Mouse (Mus musculus): ENCODE measurements around the gene Gm4131.

The Gm4131 gene

DNA sequence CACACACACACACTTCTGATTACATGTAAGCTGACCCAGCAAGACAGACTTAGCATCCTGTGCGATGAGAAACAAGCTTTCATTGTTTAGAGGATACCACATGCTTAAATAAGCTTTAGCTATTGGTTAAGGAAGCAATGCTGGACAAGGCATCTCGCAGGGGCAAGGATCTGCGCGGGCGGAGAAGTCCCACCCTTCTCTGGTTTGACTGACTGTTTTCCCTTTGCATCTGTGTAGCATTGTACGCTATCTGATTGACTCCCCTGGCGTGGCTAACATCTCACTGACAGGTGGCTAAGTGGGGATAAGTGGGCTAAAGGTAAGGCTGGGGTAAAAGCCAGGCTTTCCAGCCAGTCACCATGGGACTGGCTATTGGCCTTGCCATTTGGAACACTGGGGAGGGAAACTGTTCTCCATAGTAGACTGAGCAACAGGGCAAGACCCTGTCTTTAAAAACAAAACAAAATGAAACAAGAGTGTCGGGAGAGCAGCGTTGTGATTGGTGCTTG lies 110.4 kb downstream of the Gm4131 start, which contains the start of gene Gucy1b2:
Gucy1b2 (minus strand) TSS at position 51 of the 509 bp plus-strand sequence.
- DNase-seq, result no peak

DNA sequence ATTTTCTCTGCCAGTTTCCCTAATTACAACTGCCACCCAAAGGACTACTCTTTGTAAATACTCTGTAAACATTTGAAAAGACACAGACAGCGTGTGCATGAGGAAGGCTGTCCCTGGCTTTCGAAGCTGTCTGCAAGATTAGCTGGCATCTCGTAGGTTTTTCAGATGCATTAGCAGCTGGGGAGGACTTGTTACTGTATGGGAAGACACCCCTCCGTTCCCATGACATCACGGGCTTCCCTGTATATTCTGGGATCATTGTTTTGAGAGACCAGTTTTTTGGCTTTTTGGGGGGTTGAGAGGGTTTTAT lies 111.2 kb downstream of the Gm4131 start:
- no peak for DNase-seq

DNA sequence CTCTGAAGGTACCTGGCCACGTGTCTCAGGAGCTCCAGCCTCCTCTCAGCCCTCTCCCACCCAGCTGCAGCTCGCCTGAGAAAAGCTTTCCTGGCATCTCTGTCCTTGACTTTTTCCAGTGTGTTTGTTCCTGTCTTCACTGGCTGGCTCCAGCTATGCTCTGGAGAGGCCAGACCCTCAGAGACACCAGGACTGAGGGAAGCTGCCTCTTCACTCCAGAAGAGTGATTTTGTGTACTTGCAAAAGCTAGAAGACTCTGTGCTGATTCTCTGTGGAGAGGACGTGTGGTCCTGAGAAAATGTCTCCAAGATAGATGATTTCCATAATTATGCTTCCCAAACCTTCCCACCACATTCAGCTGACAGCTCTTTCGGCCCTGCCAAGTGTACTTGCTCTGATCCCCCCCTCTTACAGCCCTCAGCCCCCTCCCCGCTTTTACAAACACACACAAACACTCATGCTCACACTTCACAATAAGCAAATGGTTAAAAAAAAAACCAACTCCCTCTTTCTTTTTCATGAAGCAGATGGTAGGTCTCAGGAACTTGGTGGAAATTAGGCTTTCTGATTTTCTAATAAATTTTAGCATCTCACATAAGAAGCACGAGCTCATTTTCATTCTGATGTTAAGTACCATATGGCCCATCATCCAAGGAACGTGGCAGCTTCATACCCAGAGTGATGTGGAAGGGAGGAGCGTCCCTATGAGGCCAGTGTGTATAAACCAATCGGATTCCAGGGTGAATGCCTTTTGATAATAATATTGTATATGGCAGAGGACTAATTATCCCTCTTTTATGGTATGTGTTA lies 111.8 kb downstream of the Gm4131 start:
- no peak for DNase-seq

DNA sequence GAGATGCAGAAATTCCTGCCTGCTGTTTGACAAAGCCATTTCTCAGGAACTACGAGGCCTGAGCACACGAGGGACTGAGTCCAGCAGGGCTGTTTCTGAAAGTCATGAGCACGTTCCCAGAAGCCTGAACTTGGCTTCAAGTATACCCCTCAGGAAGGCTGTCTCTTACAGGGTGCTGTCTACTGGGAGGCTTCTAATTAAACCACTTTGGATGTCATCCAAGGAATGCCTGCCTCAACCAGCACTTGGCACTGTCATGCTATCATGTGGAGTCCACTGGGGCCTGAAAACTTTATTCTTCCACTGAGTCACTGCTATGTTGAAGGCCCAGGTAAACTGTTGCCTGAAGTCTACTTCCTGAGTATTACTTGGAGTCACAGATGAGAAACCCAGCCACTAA lies 112.6 kb downstream of the Gm4131 start:
- DNase-seq, result no peak

DNA sequence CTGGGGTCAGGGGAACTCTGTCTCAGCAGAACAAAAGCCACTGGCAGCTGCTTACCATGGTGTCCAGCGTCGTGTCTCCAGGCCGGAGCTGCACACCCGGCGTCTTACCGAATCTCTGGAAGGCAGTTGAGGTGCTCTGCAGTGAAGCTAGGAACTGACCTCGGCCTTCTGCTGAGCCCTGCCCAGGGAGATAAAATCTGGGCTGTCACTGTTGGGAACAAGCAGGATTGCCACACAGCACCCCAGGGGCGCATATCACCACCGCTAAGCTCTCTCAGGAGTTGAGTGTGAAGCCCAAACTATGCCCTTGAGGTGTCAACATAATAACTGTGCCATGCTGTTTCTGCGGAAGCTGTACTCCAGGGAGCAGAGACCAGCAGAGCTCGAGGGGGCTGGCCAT lies 113.4 kb downstream of the Gm4131 start:
- no peak for DNase-seq

DNA sequence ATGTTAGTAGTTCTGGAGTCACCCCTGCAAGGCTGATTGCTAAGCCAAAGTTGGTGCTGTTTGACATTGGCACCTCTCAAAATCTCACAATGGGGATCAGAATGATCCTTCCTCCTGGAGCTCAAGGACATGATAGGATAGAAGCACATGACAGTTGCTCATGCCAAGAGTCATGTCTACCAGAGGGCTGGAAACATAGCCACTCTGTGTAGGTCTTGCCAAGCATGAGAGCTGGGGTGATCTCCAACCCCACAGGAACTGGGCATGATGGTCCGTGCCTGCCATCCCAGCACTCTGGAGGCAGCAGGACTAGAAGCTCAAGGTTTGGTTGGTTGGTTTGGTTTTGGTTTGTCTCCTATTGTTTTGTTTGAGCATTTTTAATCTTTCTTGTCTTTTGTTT lies 116.0 kb downstream of the Gm4131 start:
- no peak for DNase-seq

DNA sequence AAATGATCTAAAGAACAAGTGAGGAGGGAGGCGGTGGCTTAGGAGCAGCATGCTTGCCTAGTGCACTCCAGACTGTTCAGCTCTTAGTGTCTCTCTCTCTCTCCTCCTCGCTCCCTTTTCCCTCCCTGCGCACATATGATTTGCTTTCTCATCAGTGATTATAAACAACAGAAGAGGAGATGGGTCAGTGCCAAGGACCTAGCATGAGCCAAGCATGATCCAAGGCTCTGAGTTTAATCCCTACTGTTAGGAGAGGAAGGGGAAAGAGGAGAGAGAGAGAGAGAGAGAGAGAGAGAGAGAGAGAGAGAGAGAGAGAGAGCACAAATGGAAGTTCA lies 119.5 kb downstream of the Gm4131 start:
- no peak for DNase-seq

DNA sequence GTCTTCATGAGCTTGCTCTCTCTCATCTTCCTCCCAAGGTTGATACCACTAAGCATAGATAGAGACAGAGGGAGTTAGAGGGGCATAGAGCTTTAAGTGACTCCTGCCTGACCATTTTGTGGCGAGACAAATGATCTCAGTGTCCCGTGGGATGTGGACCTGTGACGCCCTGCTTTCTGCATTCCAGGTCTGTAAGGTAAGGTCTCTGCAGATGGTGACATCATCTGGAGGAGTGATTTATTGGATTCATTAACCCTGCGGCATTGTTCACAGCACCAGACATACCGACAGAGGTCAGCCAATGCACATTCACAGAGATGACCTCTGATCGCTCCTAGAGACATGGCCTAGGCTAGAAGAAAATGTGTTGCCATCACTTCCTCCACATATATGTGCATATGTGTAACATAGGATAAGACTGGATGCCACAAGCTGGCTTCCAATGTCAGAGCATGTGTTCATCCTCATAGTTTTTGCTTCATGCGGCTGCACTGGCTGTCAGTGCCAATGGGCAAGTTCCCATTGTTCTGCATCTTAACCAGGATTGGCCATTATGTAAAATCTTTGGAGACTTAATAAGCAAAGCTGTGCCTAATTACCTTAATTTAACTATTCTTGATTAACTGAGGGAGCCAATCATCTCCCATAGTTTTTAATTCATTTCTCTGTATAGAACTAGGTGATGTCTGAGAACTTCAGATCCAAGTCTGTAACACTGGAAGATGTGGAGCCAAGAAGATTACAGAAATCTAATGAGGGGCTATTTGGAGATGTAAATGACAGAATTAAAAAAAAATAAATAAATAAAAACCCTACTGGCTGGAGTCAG lies 120.1 kb downstream of the Gm4131 start:
- DNase-seq, result peak; percentile 34

DNA sequence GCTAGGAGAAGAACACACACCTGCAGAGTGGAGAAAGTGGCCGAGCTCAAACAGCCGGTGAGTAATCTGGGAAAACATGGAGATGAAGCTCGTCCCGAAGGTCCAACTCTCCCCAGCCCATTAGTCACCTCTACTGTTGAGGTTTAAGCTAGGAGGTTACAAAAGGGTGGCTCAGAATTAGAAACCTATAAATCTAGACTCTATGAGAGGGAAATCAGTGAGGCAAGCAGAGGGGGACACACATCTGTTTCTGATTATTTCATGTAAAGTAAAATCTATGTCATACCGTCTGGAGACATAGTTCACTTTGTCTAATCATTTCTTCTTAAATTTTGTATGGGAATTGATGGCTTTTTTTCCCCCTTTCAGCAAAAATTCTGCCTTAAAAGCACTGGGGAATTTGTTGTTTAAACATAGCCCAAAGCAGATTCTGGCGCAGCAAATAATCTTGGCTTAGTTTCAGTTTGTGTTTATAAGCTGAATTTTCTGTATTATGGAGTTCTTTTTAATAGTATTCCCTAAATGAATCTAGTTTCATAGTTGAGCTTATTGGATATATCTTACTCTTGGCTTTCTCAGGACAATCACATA lies 122.8 kb downstream of the Gm4131 start:
- DNase-seq, result peak; percentile 41

DNA sequence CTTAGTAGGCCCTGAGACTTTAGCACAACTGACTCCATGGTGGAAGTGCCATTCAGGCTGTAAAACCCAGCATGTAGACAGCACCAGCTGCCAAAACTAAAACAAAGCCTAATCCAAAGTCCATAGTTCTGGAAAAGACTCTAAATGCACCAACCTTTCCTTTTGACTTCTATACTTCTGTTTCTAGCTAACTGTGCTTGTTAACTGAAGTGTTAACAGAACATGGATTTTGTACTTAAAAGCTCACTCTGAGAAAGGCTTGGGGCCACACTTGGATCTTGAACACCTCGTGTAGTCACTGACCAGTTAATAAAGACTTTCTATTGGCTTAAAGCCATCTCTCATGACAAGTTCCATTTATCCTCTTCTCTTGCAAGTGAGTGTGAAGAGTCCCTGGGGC lies 123.8 kb downstream of the Gm4131 start:
- DNase-seq, result no peak

DNA sequence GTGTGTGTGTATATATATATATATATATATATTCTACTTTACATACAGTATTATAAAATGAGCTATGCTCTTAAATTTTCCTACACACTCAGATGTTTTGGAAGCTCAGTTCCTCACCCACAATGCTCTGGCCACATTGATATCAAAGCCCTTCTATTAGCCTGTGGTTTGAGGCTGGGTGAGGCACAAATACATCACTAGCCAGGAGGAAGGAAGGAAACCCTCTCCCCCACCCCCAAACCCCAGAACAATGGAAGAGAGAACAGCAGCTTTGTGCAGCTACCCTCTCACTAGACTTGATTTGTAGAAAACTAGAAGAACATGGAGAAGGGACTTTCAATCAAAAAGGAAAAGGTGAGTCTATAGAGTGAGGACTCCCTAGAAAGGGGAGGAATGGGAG lies 126.7 kb downstream of the Gm4131 start:
- no peak for DNase-seq

DNA sequence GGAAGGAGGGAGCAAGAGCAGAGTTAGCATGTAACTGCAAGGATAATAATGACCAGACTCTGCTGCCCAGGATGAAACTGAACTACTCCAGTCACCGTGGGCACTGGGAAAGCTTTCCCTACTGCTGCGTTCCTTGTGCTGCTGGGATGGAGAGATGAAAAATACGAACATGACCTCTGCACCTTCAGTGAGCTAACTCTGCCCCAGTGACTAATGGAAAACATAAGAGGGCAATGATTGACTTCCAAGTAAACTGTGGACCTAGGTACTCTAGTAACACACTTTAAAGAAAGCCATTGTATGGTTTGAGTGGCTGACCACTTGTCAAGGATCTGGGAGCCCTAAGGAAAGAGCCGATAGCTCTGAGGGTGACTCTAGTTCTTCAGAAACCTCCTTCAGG lies 128.5 kb downstream of the Gm4131 start:
- DNase-seq, result no peak

DNA sequence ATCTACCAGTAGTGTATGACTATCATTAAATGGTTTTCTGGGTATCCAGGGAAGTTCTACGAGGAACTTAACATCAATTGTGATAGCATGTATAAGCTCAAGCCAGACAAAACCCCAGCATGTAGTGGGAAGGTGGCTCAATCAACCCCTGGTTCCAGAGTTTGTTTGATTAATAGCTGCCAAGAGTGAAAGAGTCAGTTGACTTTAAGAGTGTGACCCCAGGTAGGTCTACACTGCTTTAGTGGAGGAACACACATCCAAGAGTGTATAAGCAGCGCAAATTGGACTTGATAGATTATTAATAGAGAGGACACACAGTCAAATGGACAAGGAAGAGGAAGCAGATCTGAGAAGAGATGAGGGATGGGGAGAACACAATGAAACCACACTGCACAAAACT lies 128.9 kb downstream of the Gm4131 start:
- no peak for DNase-seq

DNA sequence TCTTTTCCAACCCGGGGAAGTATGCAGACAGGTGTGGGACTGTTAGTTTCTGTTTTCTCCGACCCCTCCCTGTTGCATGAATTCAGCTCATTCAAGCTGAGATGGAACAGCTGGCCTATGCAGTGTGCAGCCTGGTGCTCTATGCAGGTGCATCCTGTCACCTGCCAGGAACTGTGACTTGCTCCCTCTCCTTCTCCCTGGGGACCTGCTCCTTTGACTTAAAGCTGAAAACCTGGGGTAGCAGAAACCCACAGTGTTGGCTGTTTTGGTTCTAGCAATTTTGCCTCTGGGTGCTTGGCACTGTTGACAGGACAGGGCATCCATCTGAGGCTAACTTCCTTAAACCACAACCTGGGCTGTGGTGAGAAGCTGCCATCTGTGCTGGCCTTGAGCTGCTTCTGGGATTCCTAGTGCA lies 141.4 kb downstream of the Gm4131 start:
- DNase-seq, result no peak

DNA sequence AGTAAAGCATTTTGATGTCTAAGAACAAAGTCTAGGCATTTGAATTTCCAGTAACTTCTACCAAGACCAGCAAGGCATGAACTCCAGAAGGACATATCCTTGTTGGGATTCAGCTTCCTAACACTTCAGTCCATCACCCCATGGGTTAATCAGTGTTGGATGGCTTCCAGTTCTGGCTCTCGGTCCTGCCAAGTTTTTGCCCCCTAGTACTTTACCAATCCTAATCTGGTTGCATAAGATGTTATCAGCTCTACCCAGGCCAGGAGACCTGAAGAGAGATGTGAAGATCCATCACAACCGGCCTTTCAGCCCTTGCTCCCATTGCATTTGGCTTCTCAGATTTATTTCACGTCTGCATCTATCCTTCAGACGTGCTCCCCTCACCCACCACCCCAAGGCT lies 144.5 kb downstream of the Gm4131 start:
- DNase-seq, result no peak

DNA sequence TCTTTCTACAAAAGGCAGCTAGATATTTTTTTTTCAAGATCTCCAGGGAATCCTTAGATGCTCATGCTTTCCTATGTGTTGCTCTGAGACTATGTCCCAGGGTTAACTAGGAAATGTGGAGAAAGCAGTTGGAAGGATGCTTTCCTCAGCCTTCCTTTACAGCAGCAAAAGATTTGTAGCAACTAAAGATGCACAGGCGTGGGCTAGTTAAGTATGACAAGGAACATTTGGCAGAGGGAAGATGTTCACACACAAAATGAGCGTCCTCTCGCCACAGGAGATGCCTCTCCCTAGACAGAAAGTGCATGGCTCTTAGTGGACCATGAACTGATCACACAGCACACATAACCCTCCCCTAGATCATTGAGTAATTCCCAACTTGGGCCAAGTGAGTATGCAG lies 149.2 kb downstream of the Gm4131 start:
- no peak for DNase-seq

DNA sequence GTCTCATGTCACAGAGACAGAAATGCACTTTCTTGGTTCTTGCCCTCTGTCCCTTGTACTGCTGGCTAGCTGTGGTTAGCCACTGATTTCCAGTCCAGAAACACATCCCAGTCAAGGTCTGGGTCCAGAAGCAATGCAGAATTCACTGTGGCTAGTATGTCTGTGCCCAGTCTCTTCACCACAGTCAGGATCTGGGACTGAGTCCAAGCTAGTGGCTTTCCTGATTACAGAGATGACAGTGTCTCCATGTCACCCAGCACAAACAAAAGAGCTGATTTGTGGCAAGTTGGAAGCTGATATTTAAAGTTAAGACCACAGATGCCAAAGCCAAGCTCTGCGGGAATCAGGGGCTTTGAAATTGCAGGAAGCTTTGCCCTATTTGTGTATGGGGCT lies 150.0 kb downstream of the Gm4131 start:
- DNase-seq, result no peak

DNA sequence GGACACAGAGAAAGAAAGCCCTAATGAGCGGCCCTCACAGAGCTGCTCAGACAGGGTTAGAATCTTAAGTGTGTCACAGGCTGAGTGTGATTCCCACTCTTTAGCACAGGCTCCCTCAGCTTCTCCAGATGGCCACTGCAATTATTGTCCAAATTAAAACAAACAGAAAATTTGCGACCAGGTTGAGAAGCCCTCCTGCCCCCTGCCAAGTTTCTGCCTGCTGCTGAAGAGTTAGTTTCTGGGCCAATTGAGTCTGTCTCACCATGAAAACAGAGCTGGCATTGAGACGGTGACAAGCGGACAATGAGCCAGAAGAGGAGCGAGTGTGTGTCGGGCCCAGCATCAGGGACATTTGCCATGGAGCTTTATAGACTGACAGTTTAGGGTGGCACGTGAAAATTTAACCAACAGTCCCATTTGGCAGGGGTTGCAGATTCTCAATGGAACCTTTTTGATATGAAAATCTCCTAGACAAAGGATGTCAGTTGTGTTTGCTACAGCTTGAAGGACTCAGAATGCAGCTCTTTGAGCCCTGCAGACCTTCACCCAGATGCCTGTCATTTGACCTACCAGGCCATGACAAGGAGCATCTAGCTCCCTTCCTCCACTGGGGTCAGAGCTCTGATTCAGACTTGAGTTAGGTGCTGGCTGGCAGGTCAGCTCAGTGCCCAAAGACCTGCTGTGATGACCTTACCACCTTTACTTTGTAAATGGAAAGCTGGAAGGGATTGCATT lies 150.5 kb downstream of the Gm4131 start:
- DNase-seq, result peak; percentile 15
